In genomic region chr17:28486720-28487119, GRCm38 (mm10) we compare ENCODE assay signal across 9 mouse cellular contexts. TPM values are rescaled to one million over a fixed set of nuclear protein-coding genes. Genes with fewer than 3 reads are reported as not detected.
A peak's percentile ranks its signal among the peaks of the same experiment; 100 is the strongest.
DNase-seq lines count a peak whose midpoint lies in the region; ATAC-seq and TF ChIP-seq lines count a peak whose summit lies in the region.
"Had no signal": no experiment of that assay in that cellular context is flagged by ENCODE, and none has a peak within 500 bp of the region (broad histone marks: within the 10 kb centered on the region; RNA-seq: fewer than 3 reads in every experiment).

No protein-coding gene starts in this region.

- no peaks in the 10 kb centered on the region for H3K27me3 ChIP-seq in kidney, embryonic 15.5 days
- no peaks in the 10 kb centered on the region for H3K27me3 ChIP-seq in forebrain, postnatal 0 days (ENCODE audit: insufficient read depth, low read length)
- no peaks in the 10 kb centered on the region for H3K27me3 ChIP-seq in neural tube, embryonic 12.5 days (replicated peaks)

- no peak for ATAC-seq in kidney, embryonic 15.5 days (replicated peaks; ENCODE audit: low FRiP score)
- no peak for ATAC-seq in forebrain, postnatal 0 days
- ATAC-seq in neural tube, embryonic 12.5 days (ENCODE audit: low FRiP score, low read depth): no peak

- WGBS in kidney, embryonic 15.5 days: 78% methylated on average over 6 of the region's 6 CpGs
- WGBS in forebrain, postnatal 0 days: 80% methylated on average over 6 of the region's 6 CpGs
- WGBS in neural tube, embryonic 12.5 days: 83% methylated on average over 6 of the region's 6 CpGs

- DNase-seq in kidney, postnatal 25 days: no peak
- DNase-seq in ZHBTc4 (ENCODE audit: low read depth, low spot score): peak; percentile 84
- peak; percentile 9 for DNase-seq in forebrain, postnatal 0 days
- DNase-seq in gastrocnemius, adult 8-10 months (ENCODE audit: low spot score in 2 of 2): no peak
- no peak for DNase-seq in left cerebral cortex, postnatal 10 days (ENCODE audit: extremely low spot score in 1 of 2, low spot score in 2 of 2)

- H3K9me3 ChIP-seq in kidney, embryonic 15.5 days (replicated peaks): no peaks in the 10 kb centered on the region
- H3K9me3 ChIP-seq in forebrain, postnatal 0 days (ENCODE audit: low read length): no peaks in the 10 kb centered on the region
- no peaks in the 10 kb centered on the region for H3K9me3 ChIP-seq in neural tube, embryonic 12.5 days

- H3K4me3 ChIP-seq in kidney, embryonic 15.5 days (replicated peaks): no peak overlapping the region
- peak overlapping the region; percentile 84; the same call in 1 of the 2 replicates for H3K4me3 ChIP-seq in forebrain, postnatal 0 days (ENCODE audit: low read depth, low read length)
- no peak overlapping the region for H3K4me3 ChIP-seq in neural tube, embryonic 12.5 days

- H3K36me3 ChIP-seq in kidney, embryonic 15.5 days: no peaks in the 10 kb centered on the region
- H3K36me3 ChIP-seq in forebrain, postnatal 0 days (ENCODE audit: insufficient read depth): no peaks in the 10 kb centered on the region
- no peaks in the 10 kb centered on the region for H3K36me3 ChIP-seq in neural tube, embryonic 12.5 days

- peak overlapping the region; percentile 77; the same call in 1 of the 2 replicates for H3K4me2 ChIP-seq in kidney, embryonic 15.5 days
- peak overlapping the region; percentile 77; the same call in 1 of the 2 replicates for H3K4me2 ChIP-seq in forebrain, postnatal 0 days (ENCODE audit: low read depth)
- peak overlapping the region; percentile 61 for H3K4me2 ChIP-seq in neural tube, embryonic 12.5 days (replicated peaks)

- intact Hi-C loops in left cerebral cortex, postnatal 10 days (cut with DNase I): no loop called here

- TF ChIP-seq CTCF in forebrain, postnatal 0 days (IDR thresholded peaks at IDR 0.05; ENCODE audit: low read depth): peak; percentile 27; the same call in 1 of the 2 replicates

- no peak overlapping the region for H3K27ac ChIP-seq in kidney, embryonic 15.5 days
- H3K27ac ChIP-seq in forebrain, postnatal 0 days (ENCODE audit: low read depth, low read length): no peak overlapping the region; the same call in 1 of the 2 replicates
- no peak overlapping the region for H3K27ac ChIP-seq in neural tube, embryonic 12.5 days

- peaks cover 24% of the 10 kb centered on the region for H3K4me1 ChIP-seq in kidney, embryonic 15.5 days
- H3K4me1 ChIP-seq in forebrain, postnatal 0 days (ENCODE audit: insufficient read depth): no peaks in the 10 kb centered on the region
- H3K4me1 ChIP-seq in neural tube, embryonic 12.5 days: peaks cover 17% of the 10 kb centered on the region

- H3K9ac ChIP-seq in kidney, embryonic 15.5 days: no peak overlapping the region
- no peak overlapping the region for H3K9ac ChIP-seq in forebrain, postnatal 0 days
- H3K9ac ChIP-seq in neural tube, embryonic 12.5 days: no peak overlapping the region

RNA-seq across cellular contexts. Expression of gene Fkbp5, which starts 30.6 kb away (rescaled TPM):
- 31.1 and 35.0 TPM in 2 replicates for polyA plus RNA-seq in kidney, embryonic 15.5 days (2015; fragmentation: Nextera tagmentation; extraction: Ambion mirVana)
- total RNA-seq in forebrain, postnatal 0 days (2014; rRNA removed): 26.6 and 37.3 TPM in 2 replicates
- 18.3 and 21.1 TPM in 2 replicates for polyA plus RNA-seq in forebrain, postnatal 0 days (2015; fragmentation: Nextera tagmentation; extraction: Ambion mirVana)
- 34.1 and 35.1 TPM in 2 replicates for polyA plus RNA-seq in neural tube, embryonic 12.5 days (2016; fragmentation: Nextera tagmentation; extraction: Ambion mirVana)
- total RNA-seq in gastrocnemius, adult 8-10 months (2022): 100 to 1,000 TPM in 1 of 4 experiments, 10 to 100 TPM in 3; 39.2 to 148 (median 53.2) TPM
- total RNA-seq in left cerebral cortex, postnatal 10 days (2021): 10 to 100 TPM; 26.8 to 50.6 TPM

RNA-seq across cellular contexts. Expression of gene Armc12, which starts 43.9 kb away (rescaled TPM):
- not detected in 2 replicates for polyA plus RNA-seq in kidney, embryonic 15.5 days (2015; fragmentation: Nextera tagmentation; extraction: Ambion mirVana)
- 0.15 TPM in 1 of 2 replicates, not detected in the other for total RNA-seq in forebrain, postnatal 0 days (2014; rRNA removed)
- polyA plus RNA-seq in forebrain, postnatal 0 days (2015; fragmentation: Nextera tagmentation; extraction: Ambion mirVana): not detected in 2 replicates
- not detected in 2 replicates for polyA plus RNA-seq in neural tube, embryonic 12.5 days (2016; fragmentation: Nextera tagmentation; extraction: Ambion mirVana)
- total RNA-seq in gastrocnemius, adult 8-10 months (2022): not detected
- not detected for total RNA-seq in left cerebral cortex, postnatal 10 days (2021)
- total RNA-seq: gastrocnemius, postnatal 4 days had no signal
- polyA plus RNA-seq: cerebellum, adult 2 months had no signal

Comparison
In these comparisons a context has a peak if more than half of its experiments do, and no peak if none do; other contexts are left out.
1. DNase-seq: peak in ZHBTc4 (single experiment) and forebrain, postnatal 0 days (single experiment); none in kidney, postnatal 25 days (0 of 2), gastrocnemius, adult 8-10 months (0 of 2) and left cerebral cortex, postnatal 10 days (0 of 2).
2. Peak in every context shown above with its lines, with median percentiles within 50 percentile points of each other: H3K4me2 ChIP-seq.